Mouse (Mus musculus) liver, embryonic 13.5 days (tissue): Measurements from ENCODE around the gene Galr3. TPM values are rescaled to one million over a fixed set of nuclear protein-coding genes. Genes with fewer than 3 reads are reported as not detected.

Source experiments
- ATAC-seq: fragments of 200-750 bp; cut with Nextera tagmentation; 2 replicates; pipeline ENCODE4 v1.8.0; 2017; ENCODE audit warnings: low read depth, mild to moderate bottlenecking, moderate number of reproducible peaks, moderate library complexity
- DNase-seq: peaks from one replicate; pipeline ENCODE4 v3.0.0; 2022
- H3K27ac ChIP-seq: fragments of 300-500 bp; sonication (generic); 2 replicates; pipeline ENCODE4 v1.5.1; 2015; ENCODE audit warnings: moderate library complexity, mild to moderate bottlenecking, inconsistent platforms
- H3K27me3 ChIP-seq: fragments of 300-500 bp; sonication (generic); 2 replicates; pipeline ENCODE4 v1.6.1; 2015; ENCODE audit warnings: mild to moderate bottlenecking, inconsistent platforms
- H3K36me3 ChIP-seq: fragments of 300-500 bp; sonication (generic); 2 replicates; pipeline ENCODE4 v1.6.1; 2015; ENCODE audit warnings: mild to moderate bottlenecking, inconsistent platforms
- H3K4me1 ChIP-seq: fragments of 300-500 bp; sonication (generic); replicated peaks from 2 replicates; pipeline ENCODE4 v1.6.1; 2015; ENCODE audit warnings: inconsistent platforms
- H3K4me2 ChIP-seq: fragments of 300-500 bp; sonication (generic); 2 replicates; pipeline ENCODE4 v1.6.1; 2015; ENCODE audit warnings: inconsistent platforms, mild to moderate bottlenecking, moderate library complexity
- H3K4me3 ChIP-seq: fragments of 300-500 bp; sonication (generic); replicated peaks from 2 replicates; pipeline ENCODE4 v1.5.1; 2015; ENCODE audit warnings: mild to moderate bottlenecking, inconsistent platforms
- H3K9ac ChIP-seq: fragments of 300-500 bp; sonication (generic); 2 replicates; pipeline ENCODE4 v1.6.1; 2015; ENCODE audit warnings: mild to moderate bottlenecking, inconsistent platforms
- H3K9me3 ChIP-seq: fragments of 300-500 bp; sonication (generic); replicated peaks from 2 replicates; pipeline ENCODE4 v1.6.1; 2016; ENCODE audit warnings: inconsistent platforms
- WGBS: fragments of 180-500 bp; shearing (Covaris S2); methylation state at CpG from one replicate; pipeline ENCODE4 v1.1.7; 2015; ENCODE audit not compliant: insufficient replicate concordance; 5-methylcytosine and 5-hydroxymethylcytosine counted together
- polyA plus RNA-seq: library from polyadenylated mRNA; unstranded; fragments of >200 nt; fragmentation: Nextera tagmentation; extraction: Ambion mirVana; gene quantifications from 2 replicates; pipeline ENCODE4 v1.2.1, GENCODE M21; 2015

Galr3 gene
- 0.13 and 0.20 TPM in 2 replicates for polyA plus RNA-seq

GRCm38 (mm10) chr15:79041585-79041984 lies at the start of gene Galr3:
TSS of gene Galr3 (plus strand) at chr15:79041885.
- DNase-seq: no peak
- Histone ChIP-seq H3K27me3 (peaks cover 59% of the 10 kb centered on the region), H3K9me3 (no peaks in the 10 kb centered on the region), H3K27ac (no peak within 1 kb of the TSS), H3K4me2 (peak within 1 kb of the TSS; percentile 80), H3K4me1 (peaks cover 64% of the 10 kb centered on the region), H3K4me3 (peak within 1 kb of the TSS; percentile 59), H3K36me3 (peaks cover 3% of the 10 kb centered on the region; the same call in 1 of the 2 replicates), H3K9ac (peak within 1 kb of the TSS; percentile 63)
- 68% methylated on average over 6 of the region's 6 CpGs for WGBS
- no peak for ATAC-seq

GRCm38 (mm10) chr15:78992235-78992634 lies 49.5 kb upstream of the Galr3 start:
- H3K36me3 ChIP-seq: peaks cover 86% of the 10 kb centered on the region
- H3K4me3 ChIP-seq: no peak overlapping the region
- ATAC-seq (no peak), DNase-seq (no peak)
- H3K27ac ChIP-seq: no peak overlapping the region
- no peak overlapping the region for H3K4me2 ChIP-seq
- WGBS: 85% methylated on average over 7 of the region's 7 CpGs
- H3K4me1 ChIP-seq: peaks cover 15% of the 10 kb centered on the region
- no peak overlapping the region for H3K9ac ChIP-seq
- H3K27me3 ChIP-seq: no peaks in the 10 kb centered on the region
- H3K9me3 ChIP-seq: no peaks in the 10 kb centered on the region

- H3K27me3 ChIP-seq: no peaks in the 10 kb centered on the region
Measured at GRCm38 (mm10) chr15:78992925-78993324, 48.8 kb upstream of the Galr3 start.

GRCm38 (mm10) chr15:78995916-78996315 lies 45.8 kb upstream of the Galr3 start:
- peak; percentile 54 for ATAC-seq
- WGBS: 44% methylated on average over 4 of the region's 4 CpGs
- no peaks in the 10 kb centered on the region for H3K9me3 ChIP-seq
- no peak overlapping the region for H3K9ac ChIP-seq
- DNase-seq: no peak
- no peak overlapping the region for H3K4me2 ChIP-seq
- no peaks in the 10 kb centered on the region for H3K27me3 ChIP-seq
- peaks cover 69% of the 10 kb centered on the region for H3K36me3 ChIP-seq
- no peak overlapping the region for H3K4me3 ChIP-seq
- H3K4me1 ChIP-seq: peaks cover 15% of the 10 kb centered on the region
- no peak overlapping the region for H3K27ac ChIP-seq

More at GRCm38 (mm10) chr15:78992925-78993324, 48.8 kb upstream of the Galr3 start:
- no peak for ATAC-seq
- Histone ChIP-seq H3K4me2 (no peak overlapping the region), H3K36me3 (peaks cover 84% of the 10 kb centered on the region), H3K27ac (no peak overlapping the region), H3K9ac (no peak overlapping the region), H3K4me3 (no peak overlapping the region), H3K9me3 (no peaks in the 10 kb centered on the region), H3K4me1 (peaks cover 15% of the 10 kb centered on the region)
- 95% methylated on average over 24 of the region's 24 CpGs for WGBS
- no peak for DNase-seq

- Histone ChIP-seq H3K4me3 (no peak overlapping the region), H3K36me3 (peaks cover 68% of the 10 kb centered on the region), H3K4me1 (peaks cover 15% of the 10 kb centered on the region), H3K9ac (no peak overlapping the region), H3K27ac (no peak overlapping the region; the same call in 1 of the 2 replicates), H3K27me3 (no peaks in the 10 kb centered on the region), H3K9me3 (no peaks in the 10 kb centered on the region), H3K4me2 (no peak overlapping the region)
- ATAC-seq (no peak), DNase-seq (no peak)
- WGBS: 60% methylated on average over 3 of the region's 3 CpGs
Measured at GRCm38 (mm10) chr15:78996663-78997062, 45.0 kb upstream of the Galr3 start.

GRCm38 (mm10) chr15:78998348-78998747 lies 43.3 kb upstream of the Galr3 start:
- WGBS: 74% methylated on average over 8 of the region's 8 CpGs
- Histone ChIP-seq H3K27ac (no peak overlapping the region), H3K27me3 (no peaks in the 10 kb centered on the region), H3K9ac (no peak overlapping the region), H3K9me3 (no peaks in the 10 kb centered on the region), H3K4me2 (no peak overlapping the region), H3K36me3 (peaks cover 68% of the 10 kb centered on the region), H3K4me3 (no peak overlapping the region), H3K4me1 (peaks cover 20% of the 10 kb centered on the region)
- no peak for DNase-seq
- ATAC-seq: no peak

GRCm38 (mm10) chr15:78999586-78999985 lies 42.1 kb upstream of the Galr3 start:
- Histone ChIP-seq H3K27ac (no peak overlapping the region), H3K4me3 (no peak overlapping the region), H3K9ac (no peak overlapping the region), H3K4me1 (peaks cover 20% of the 10 kb centered on the region), H3K4me2 (no peak overlapping the region), H3K36me3 (peaks cover 68% of the 10 kb centered on the region), H3K27me3 (no peaks in the 10 kb centered on the region), H3K9me3 (no peaks in the 10 kb centered on the region)
- 83% methylated on average over 11 of the region's 11 CpGs for WGBS
- ATAC-seq: no peak
- DNase-seq: no peak

GRCm38 (mm10) chr15:79000357-79000791 lies 41.3 kb upstream of the Galr3 start:
- Histone ChIP-seq H3K4me2 (no peak overlapping the region), H3K4me3 (no peak overlapping the region), H3K9ac (no peak overlapping the region), H3K9me3 (no peaks in the 10 kb centered on the region), H3K4me1 (peaks cover 20% of the 10 kb centered on the region), H3K36me3 (peaks cover 68% of the 10 kb centered on the region), H3K27ac (no peak overlapping the region), H3K27me3 (no peaks in the 10 kb centered on the region)
- 72% methylated on average over 7 of the region's 7 CpGs for WGBS
- no peak for DNase-seq
- ATAC-seq: no peak

GRCm38 (mm10) chr15:79001559-79001958 lies 40.1 kb upstream of the Galr3 start:
- no peak overlapping the region for H3K4me2 ChIP-seq
- no peak overlapping the region for H3K4me3 ChIP-seq
- no peak overlapping the region for H3K27ac ChIP-seq
- H3K27me3 ChIP-seq: no peaks in the 10 kb centered on the region
- DNase-seq: no peak
- ATAC-seq: no peak
- no peak overlapping the region for H3K9ac ChIP-seq
- 92% methylated on average over 5 of the region's 5 CpGs for WGBS
- H3K9me3 ChIP-seq: no peaks in the 10 kb centered on the region
- peaks cover 70% of the 10 kb centered on the region for H3K36me3 ChIP-seq
- H3K4me1 ChIP-seq: peaks cover 8% of the 10 kb centered on the region

- peaks cover 6% of the 10 kb centered on the region for H3K4me1 ChIP-seq
- no peak overlapping the region for H3K27ac ChIP-seq
- no peaks in the 10 kb centered on the region for H3K27me3 ChIP-seq
- H3K9me3 ChIP-seq: no peaks in the 10 kb centered on the region
- H3K4me3 ChIP-seq: no peak overlapping the region
- H3K4me2 ChIP-seq: no peak overlapping the region
- H3K9ac ChIP-seq: no peak overlapping the region
- peaks cover 70% of the 10 kb centered on the region for H3K36me3 ChIP-seq
- ATAC-seq (no peak), DNase-seq (no peak)
- WGBS: 69% methylated on average over 19 of the region's 19 CpGs
Measured at GRCm38 (mm10) chr15:79002036-79002435, 39.6 kb upstream of the Galr3 start.

- H3K4me3 ChIP-seq: no peak overlapping the region
- peaks cover 73% of the 10 kb centered on the region for H3K36me3 ChIP-seq
- 71% methylated on average over 3 of the region's 3 CpGs for WGBS
- DNase-seq (no peak), ATAC-seq (no peak)
- no peak overlapping the region for H3K27ac ChIP-seq
- H3K27me3 ChIP-seq: no peaks in the 10 kb centered on the region
- H3K9me3 ChIP-seq: no peaks in the 10 kb centered on the region
- peaks cover 6% of the 10 kb centered on the region for H3K4me1 ChIP-seq
- no peak overlapping the region for H3K9ac ChIP-seq
- H3K4me2 ChIP-seq: no peak overlapping the region
Measured at GRCm38 (mm10) chr15:79003079-79003478, 38.6 kb upstream of the Galr3 start.

- peaks cover 6% of the 10 kb centered on the region for H3K4me1 ChIP-seq
- DNase-seq (no peak), ATAC-seq (no peak)
- H3K4me2 ChIP-seq: no peak overlapping the region
- H3K27ac ChIP-seq: no peak overlapping the region
- no peaks in the 10 kb centered on the region for H3K27me3 ChIP-seq
- no peak overlapping the region for H3K4me3 ChIP-seq
- no peak overlapping the region for H3K9ac ChIP-seq
- WGBS: 81% methylated on average over 9 of the region's 9 CpGs
- peaks cover 59% of the 10 kb centered on the region for H3K36me3 ChIP-seq
- H3K9me3 ChIP-seq: no peaks in the 10 kb centered on the region
Measured at GRCm38 (mm10) chr15:79005581-79005980, 36.1 kb upstream of the Galr3 start.
